Mouse (Mus musculus) mature B cell (primary cell): ENCODE results near the gene Prex1.

Experiments
- in situ Hi-C: fragments of 300-500 bp; cut with MboI; formaldehyde crosslinking; loops from 2 replicates; pipeline ENCODE4 v1.14.3; 2019

Gene Prex1

GRCm38 (mm10) chr2:166636867-166637672 is 76.6 kb downstream of the Prex1 start:
- in situ Hi-C loops, result no loop called here

GRCm38 (mm10) chr2:166635521-166635920 is 78.1 kb downstream of the Prex1 start:
- in situ Hi-C loops, result no loop called here

- in situ Hi-C loops, result no loop called here
Observed at GRCm38 (mm10) chr2:166632571-166633361, 80.9 kb downstream of the Prex1 start.

GRCm38 (mm10) chr2:166631621-166632171 is 81.9 kb downstream of the Prex1 start:
- in situ Hi-C loops, result no loop called here

DNA sequence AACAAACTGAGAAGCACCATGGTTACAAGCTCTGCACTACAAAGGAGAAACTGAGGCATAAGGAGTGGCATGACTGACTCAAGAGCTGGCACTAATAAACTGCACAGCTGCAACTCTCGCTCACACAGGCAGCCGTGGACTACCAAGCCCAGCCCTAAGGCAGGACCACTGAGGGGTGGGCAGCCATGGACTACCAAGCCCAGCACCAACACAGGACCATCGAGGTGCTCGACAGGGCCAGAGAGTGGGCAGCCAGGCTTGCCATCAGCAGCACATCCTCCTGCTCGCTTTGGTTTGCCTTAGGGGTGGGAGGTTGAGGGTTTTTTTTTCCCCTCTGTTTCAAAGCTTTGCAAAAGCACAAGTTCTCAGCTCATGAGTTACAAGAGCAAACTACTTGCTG is 82.4 kb downstream of the Prex1 start:
- in situ Hi-C loops, result no loop called here

- in situ Hi-C loops, result no loop called here
Observed at GRCm38 (mm10) chr2:166629941-166630674, 83.5 kb downstream of the Prex1 start.

GRCm38 (mm10) chr2:166627578-166627977 is 86.1 kb downstream of the Prex1 start:
- in situ Hi-C loops, result no loop called here

DNA sequence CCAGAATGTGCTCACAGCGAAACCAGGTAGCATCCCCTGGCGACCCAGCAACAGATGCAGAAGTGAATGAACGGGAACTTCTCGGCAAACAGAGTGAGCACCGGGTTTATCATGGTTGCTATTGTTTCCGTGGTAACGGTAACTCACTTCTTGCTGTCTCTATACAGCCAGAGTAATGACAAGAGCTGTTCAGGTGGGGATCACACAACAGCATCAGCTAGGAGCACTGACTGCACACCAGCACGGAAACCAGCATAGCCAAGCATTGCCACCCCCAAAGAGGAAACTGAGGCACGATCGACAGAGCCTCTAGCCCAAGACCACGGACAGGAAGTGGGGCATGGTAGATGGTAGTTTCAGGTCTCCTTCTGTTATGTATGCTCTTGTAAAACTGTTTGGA is 88.4 kb downstream of the Prex1 start:
- in situ Hi-C loops, result no loop called here

DNA sequence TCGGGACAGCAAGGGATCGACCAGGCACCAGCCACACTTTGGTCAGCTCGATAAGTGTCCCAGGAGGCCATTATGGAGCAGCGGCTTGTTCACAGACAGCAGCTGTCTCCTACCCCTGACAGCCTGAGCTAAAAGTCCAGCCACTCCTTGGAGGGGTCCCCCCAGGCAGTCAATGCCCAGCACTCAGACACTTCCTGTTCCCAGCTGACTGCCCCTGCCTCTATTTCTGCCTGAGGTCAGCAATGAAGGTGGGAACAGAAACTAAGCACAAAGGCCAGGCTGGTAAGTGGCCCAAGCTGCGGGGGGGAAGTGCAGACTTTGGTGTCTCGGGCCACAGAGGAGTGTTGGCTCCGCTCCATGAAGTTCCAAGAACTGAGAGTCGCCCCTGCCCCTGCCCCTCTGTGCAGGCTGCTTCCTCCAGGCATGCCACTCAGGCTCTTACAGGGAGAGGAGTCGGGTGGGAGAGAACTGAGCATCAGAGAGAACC is 90.5 kb downstream of the Prex1 start:
- in situ Hi-C loops, result loop anchor here (5.0 kb wide), 1 partner anchor 89 kb away; the partner anchor contains the start of gene Prex1

GRCm38 (mm10) chr2:166622590-166622989 is 91.0 kb downstream of the Prex1 start:
- in situ Hi-C loops, result loop anchor here (5.0 kb wide), 1 partner anchor 90 kb away; the partner anchor contains the start of gene Prex1

DNA sequence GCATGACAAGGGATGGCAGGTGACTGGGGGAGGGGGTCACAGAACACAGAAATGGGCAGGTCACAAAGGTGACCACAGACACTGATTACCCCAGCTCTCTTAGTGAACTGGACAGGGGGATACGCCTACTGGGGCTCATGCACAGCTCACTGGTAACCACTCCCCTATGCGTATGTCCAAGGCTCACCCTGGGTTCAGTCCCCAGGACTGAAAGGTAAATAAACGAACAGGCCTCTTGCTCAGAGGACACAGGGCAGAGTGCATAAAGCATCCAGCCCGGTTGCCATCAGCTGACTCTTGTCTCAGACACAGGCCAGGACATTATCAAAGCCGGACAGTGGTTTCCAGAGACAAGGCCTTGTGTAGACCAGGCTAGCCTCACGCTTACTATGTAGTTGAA is 91.6 kb downstream of the Prex1 start:
- in situ Hi-C loops, result loop anchor here (5.0 kb wide), 1 partner anchor 90 kb away; the partner anchor contains the start of gene Prex1

DNA sequence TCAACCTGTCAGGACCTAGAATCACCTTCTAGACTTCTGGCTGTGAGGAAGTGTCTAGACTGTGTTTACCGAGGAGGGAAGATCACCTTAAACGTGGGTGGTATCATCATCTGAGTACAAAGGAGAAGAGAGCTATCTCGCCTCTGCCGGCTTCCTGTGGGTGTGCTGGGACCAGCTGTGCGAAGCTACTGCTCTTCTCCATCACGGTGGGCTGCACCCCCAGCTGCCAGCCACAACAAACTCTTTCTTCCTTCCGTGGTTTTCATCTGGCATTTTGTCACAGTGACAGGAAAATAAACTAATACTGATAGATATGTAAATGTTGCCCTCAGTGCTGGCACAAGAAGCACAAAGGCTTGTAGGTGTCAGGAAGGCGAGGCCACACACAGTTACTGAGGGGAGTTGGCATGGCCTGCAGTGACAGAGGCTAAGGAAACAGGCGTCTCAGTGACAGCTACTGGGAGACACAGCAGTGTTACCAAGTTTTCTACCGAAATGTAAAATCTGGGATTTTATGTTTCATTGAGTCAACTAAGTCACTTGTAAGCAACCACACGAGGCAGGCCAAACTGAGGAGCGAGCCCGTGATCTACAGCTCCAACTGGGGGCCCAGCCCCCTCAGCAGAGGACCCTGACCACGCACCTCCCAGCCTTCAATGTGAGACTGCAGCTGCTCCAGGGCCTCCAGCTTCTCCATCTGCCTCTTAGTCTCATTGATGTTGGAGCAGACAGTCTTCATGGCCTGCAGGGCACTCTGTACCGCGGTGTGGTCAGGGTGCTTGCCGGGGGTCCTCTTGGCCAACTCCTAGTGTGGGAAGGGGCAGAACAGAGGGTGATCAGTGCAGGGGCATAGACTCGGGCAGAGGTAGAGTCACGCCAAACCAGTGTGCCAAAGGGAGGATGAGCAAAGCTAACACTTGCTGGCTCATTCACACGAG is 92.8 kb downstream of the Prex1 start:
- in situ Hi-C loops, result loop anchor here (5.0 kb wide), 1 partner anchor 92 kb away; the partner anchor contains the start of gene Prex1

- in situ Hi-C loops, result loop anchor here (5.0 kb wide), 1 partner anchor 92 kb away; the partner anchor contains the start of gene Prex1
Observed at GRCm38 (mm10) chr2:166619906-166620490, 93.6 kb downstream of the Prex1 start.

- in situ Hi-C loops, result no loop called here
Observed at GRCm38 (mm10) chr2:166619270-166619669, 94.4 kb downstream of the Prex1 start.

GRCm38 (mm10) chr2:166617706-166618105 is 95.9 kb downstream of the Prex1 start:
- in situ Hi-C loops, result no loop called here

GRCm38 (mm10) chr2:166615338-166616075 is 98.1 kb downstream of the Prex1 start:
- in situ Hi-C loops, result no loop called here

- in situ Hi-C loops, result no loop called here
Observed at GRCm38 (mm10) chr2:166610271-166610670, 103.4 kb downstream of the Prex1 start.

GRCm38 (mm10) chr2:166608509-166608908 is 105.1 kb downstream of the Prex1 start:
- in situ Hi-C loops, result no loop called here
